Mouse (Mus musculus) intestine, embryonic 15.5 days (tissue): ENCODE results near the gene Trib2. TPM values are rescaled to one million over a fixed set of nuclear protein-coding genes. Genes with fewer than 3 reads are reported as not detected.

Experiments used
- ATAC-seq: fragments of 200-750 bp; cut with Nextera tagmentation; 2 replicates; pipeline ENCODE4 v1.8.0; 2017; ENCODE audit warnings: moderate TSS enrichment, moderate library complexity
- H3K27ac ChIP-seq: fragments of 300-500 bp; sonication (generic); 2 replicates; pipeline ENCODE4 v1.5.1; 2015; ENCODE audit warnings: mild to moderate bottlenecking, inconsistent platforms
- H3K27me3 ChIP-seq: fragments of 300-500 bp; sonication (generic); replicated peaks from 2 replicates; pipeline ENCODE4 v1.6.1; 2015; ENCODE audit warnings: inconsistent platforms
- H3K36me3 ChIP-seq: fragments of 300-500 bp; sonication (generic); 2 replicates; pipeline ENCODE4 v1.6.1; 2015; ENCODE audit warnings: inconsistent platforms
- H3K4me1 ChIP-seq: fragments of 300-500 bp; sonication (generic); replicated peaks from 2 replicates; pipeline ENCODE4 v1.6.1; 2015; ENCODE audit warnings: inconsistent platforms
- H3K4me2 ChIP-seq: fragments of 300-500 bp; sonication (generic); replicated peaks from 2 replicates; pipeline ENCODE4 v1.6.1; 2015; ENCODE audit warnings: mild to moderate bottlenecking, inconsistent platforms
- H3K4me3 ChIP-seq: fragments of 300-500 bp; sonication (generic); replicated peaks from 2 replicates; pipeline ENCODE4 v1.5.1; 2015; ENCODE audit warnings: inconsistent platforms
- H3K9ac ChIP-seq: fragments of 300-500 bp; sonication (generic); 2 replicates; pipeline ENCODE4 v1.6.1; 2015; ENCODE audit warnings: inconsistent platforms
- H3K9me3 ChIP-seq: fragments of 300-500 bp; sonication (generic); 2 replicates; pipeline ENCODE4 v1.6.1; 2016; ENCODE audit warnings: inconsistent platforms
- WGBS: fragments of 180-500 bp; shearing (Covaris S2); methylation state at CpG from one replicate; pipeline ENCODE4 v1.1.7; 2015; 5-methylcytosine and 5-hydroxymethylcytosine counted together
- polyA plus RNA-seq: library from polyadenylated mRNA; unstranded; fragments of >200 nt; fragmentation: Nextera tagmentation; extraction: Ambion mirVana; gene quantifications from 2 replicates; pipeline ENCODE4 v1.2.1, GENCODE M21; 2015

Gene Trib2
- polyA plus RNA-seq, 1 experiment from 2014 or later: 21.1 TPM

- no peaks in the 10 kb centered on the region for H3K9me3 ChIP-seq
- no peak overlapping the region for H3K27ac ChIP-seq
- H3K4me2 ChIP-seq: no peak overlapping the region
- no peak overlapping the region for H3K4me3 ChIP-seq
- no peaks in the 10 kb centered on the region for H3K4me1 ChIP-seq
- no peak overlapping the region for H3K9ac ChIP-seq
- WGBS: 93% methylated on average over 3 of the region's 3 CpGs
- no peaks in the 10 kb centered on the region for H3K27me3 ChIP-seq
- ATAC-seq: no peak
- no peaks in the 10 kb centered on the region for H3K36me3 ChIP-seq
Measured at GRCm38 (mm10) chr12:15831941-15832673, 15.4 kb upstream of the Trib2 start.

GRCm38 (mm10) chr12:15830750-15831149, 14.0 kb upstream of the Trib2 start:
- Histone ChIP-seq H3K9me3 (no peaks in the 10 kb centered on the region), H3K27me3 (no peaks in the 10 kb centered on the region), H3K36me3 (no peaks in the 10 kb centered on the region), H3K4me1 (no peaks in the 10 kb centered on the region), H3K27ac (no peak overlapping the region), H3K9ac (no peak overlapping the region), H3K4me3 (no peak overlapping the region), H3K4me2 (no peak overlapping the region)
- no peak for ATAC-seq
- WGBS: 89% methylated on average over 3 of the region's 3 CpGs

GRCm38 (mm10) chr12:15828815-15829398, 12.2 kb upstream of the Trib2 start:
- no peak overlapping the region for H3K4me2 ChIP-seq
- no peak overlapping the region for H3K27ac ChIP-seq
- no peak overlapping the region for H3K4me3 ChIP-seq
- no peak overlapping the region for H3K9ac ChIP-seq
- no peaks in the 10 kb centered on the region for H3K4me1 ChIP-seq
- no peaks in the 10 kb centered on the region for H3K9me3 ChIP-seq
- WGBS: 50% methylated on average over 2 of the region's 2 CpGs
- ATAC-seq: no peak
- no peaks in the 10 kb centered on the region for H3K27me3 ChIP-seq
- H3K36me3 ChIP-seq: no peaks in the 10 kb centered on the region

DNA sequence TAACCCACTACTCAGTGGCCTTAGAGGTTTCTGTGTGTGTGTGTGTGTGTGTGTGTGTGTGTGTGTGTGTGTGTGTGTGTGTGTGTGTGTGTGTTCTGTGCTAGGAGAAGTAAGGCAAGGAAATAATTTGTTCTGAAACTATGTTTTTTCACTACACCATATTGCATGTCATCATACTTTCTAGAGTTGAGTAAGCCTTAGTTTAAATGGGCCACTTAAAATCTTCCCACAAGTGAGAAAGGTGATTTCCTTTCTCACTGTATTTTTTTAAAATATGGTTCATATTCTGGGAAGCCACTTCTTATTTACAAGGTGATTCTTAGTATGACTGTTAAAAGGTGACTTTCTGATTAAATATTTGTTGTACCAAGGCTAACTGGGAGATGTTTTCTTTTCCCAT, 4.3 kb upstream of the Trib2 start:
- Histone ChIP-seq H3K9me3 (no peaks in the 10 kb centered on the region), H3K36me3 (no peaks in the 10 kb centered on the region), H3K27ac (no peak overlapping the region), H3K27me3 (no peaks in the 10 kb centered on the region), H3K9ac (no peak overlapping the region), H3K4me1 (peaks cover 3% of the 10 kb centered on the region; the same call in 1 of the 2 replicates), H3K4me2 (no peak overlapping the region), H3K4me3 (no peak overlapping the region)
- no peak for ATAC-seq

GRCm38 (mm10) chr12:15817365-15817764, 643 bp upstream of the Trib2 start:
- Histone ChIP-seq H3K27ac (peak overlapping the region; percentile 76), H3K9me3 (no peaks in the 10 kb centered on the region), H3K27me3 (no peaks in the 10 kb centered on the region), H3K9ac (peak overlapping the region; percentile 73), H3K36me3 (no peaks in the 10 kb centered on the region), H3K4me2 (peak overlapping the region; percentile 83), H3K4me1 (peaks cover 5% of the 10 kb centered on the region; the same call in 1 of the 2 replicates), H3K4me3 (peak overlapping the region; percentile 60)
- 19% methylated on average over 4 of the region's 4 CpGs for WGBS
- ATAC-seq: no peak

- peak; percentile 37 for ATAC-seq
- H3K9ac ChIP-seq: peak overlapping the region; percentile 73
- H3K27ac ChIP-seq: peak overlapping the region; percentile 76
- H3K4me3 ChIP-seq: peak overlapping the region; percentile 60
- H3K9me3 ChIP-seq: no peaks in the 10 kb centered on the region
- H3K27me3 ChIP-seq: no peaks in the 10 kb centered on the region
- 1% methylated on average over 23 of the region's 23 CpGs for WGBS
- peaks cover 11% of the 10 kb centered on the region for H3K4me1 ChIP-seq
- no peaks in the 10 kb centered on the region for H3K36me3 ChIP-seq
- peak overlapping the region; percentile 83 for H3K4me2 ChIP-seq
Measured at GRCm38 (mm10) chr12:15816254-15816605, 492 bp downstream of the Trib2 start.

- peak overlapping the region; percentile 60 for H3K4me3 ChIP-seq
- H3K27ac ChIP-seq: peak overlapping the region; percentile 76
- ATAC-seq: peak; percentile 52
- under 1% methylated on average over 49 of the region's 49 CpGs for WGBS
- H3K4me2 ChIP-seq: peak overlapping the region; percentile 83
- H3K36me3 ChIP-seq: no peaks in the 10 kb centered on the region
- H3K27me3 ChIP-seq: no peaks in the 10 kb centered on the region
- no peaks in the 10 kb centered on the region for H3K9me3 ChIP-seq
- peak overlapping the region; percentile 73 for H3K9ac ChIP-seq
- H3K4me1 ChIP-seq: peaks cover 14% of the 10 kb centered on the region
Measured at GRCm38 (mm10) chr12:15815576-15816253, 1.0 kb downstream of the Trib2 start.

DNA sequence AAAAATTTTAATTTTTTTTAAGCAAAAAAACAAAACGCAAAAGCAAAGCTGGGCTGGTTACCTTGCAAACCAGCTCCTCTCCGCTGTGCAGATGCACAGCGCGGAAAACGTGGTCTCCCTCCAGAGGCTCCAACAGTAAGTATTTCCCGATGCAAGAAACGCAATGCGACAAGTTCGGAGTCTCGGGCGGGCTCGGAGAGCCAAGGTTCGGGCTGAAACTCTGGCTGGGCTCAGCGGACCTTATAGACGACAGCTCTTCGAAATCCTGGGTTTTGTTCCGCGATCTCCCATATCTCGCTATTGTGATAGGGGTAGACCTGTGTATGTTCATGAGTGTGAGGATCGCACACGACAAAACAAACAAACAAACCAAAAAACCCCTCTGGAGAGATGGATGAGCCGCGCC, 1.5 kb downstream of the Trib2 start:
- no peaks in the 10 kb centered on the region for H3K36me3 ChIP-seq
- no peaks in the 10 kb centered on the region for H3K27me3 ChIP-seq
- H3K27ac ChIP-seq: peak overlapping the region; percentile 76
- H3K4me3 ChIP-seq: peak overlapping the region; percentile 60
- peak overlapping the region; percentile 73 for H3K9ac ChIP-seq
- peak; percentile 3; the same call in 1 of the 2 replicates for ATAC-seq
- H3K9me3 ChIP-seq: no peaks in the 10 kb centered on the region
- peak overlapping the region; percentile 83 for H3K4me2 ChIP-seq
- under 1% methylated on average over 23 of the region's 23 CpGs for WGBS
- H3K4me1 ChIP-seq: peaks cover 14% of the 10 kb centered on the region

GRCm38 (mm10) chr12:15814249-15815081, 2.3 kb downstream of the Trib2 start:
- no peaks in the 10 kb centered on the region for H3K27me3 ChIP-seq
- H3K9me3 ChIP-seq: no peaks in the 10 kb centered on the region
- H3K9ac ChIP-seq: peak overlapping the region; percentile 73
- H3K4me2 ChIP-seq: peak overlapping the region; percentile 83
- peak overlapping the region; percentile 60 for H3K4me3 ChIP-seq
- H3K4me1 ChIP-seq: peaks cover 14% of the 10 kb centered on the region
- ATAC-seq: no peak
- 2% methylated on average over 32 of the region's 32 CpGs for WGBS
- H3K27ac ChIP-seq: peak overlapping the region; percentile 76
- H3K36me3 ChIP-seq: no peaks in the 10 kb centered on the region

DNA sequence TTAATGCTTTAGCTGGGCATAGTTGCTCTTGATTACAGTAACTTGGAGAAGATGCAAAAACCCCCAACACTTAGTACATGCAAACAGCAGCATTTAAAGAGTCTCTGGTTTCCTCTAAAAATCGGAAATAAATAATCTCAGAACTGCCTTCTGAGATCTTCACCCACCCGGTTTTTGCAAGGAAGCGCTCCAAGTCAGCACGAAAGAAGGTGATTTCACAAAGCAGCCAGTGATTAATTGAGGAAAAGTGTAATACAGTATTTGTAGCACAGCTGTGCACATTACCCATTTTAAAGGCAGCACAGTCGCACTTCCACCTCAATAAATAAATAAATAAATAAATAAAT, 2.9 kb downstream of the Trib2 start:
- Histone ChIP-seq H3K9ac (peak overlapping the region; percentile 23), H3K4me2 (peak overlapping the region; percentile 83), H3K27ac (no peak overlapping the region), H3K27me3 (no peaks in the 10 kb centered on the region), H3K4me3 (peak overlapping the region; percentile 60), H3K9me3 (no peaks in the 10 kb centered on the region), H3K4me1 (peaks cover 14% of the 10 kb centered on the region), H3K36me3 (no peaks in the 10 kb centered on the region)
- 13% methylated on average over 5 of the region's 5 CpGs for WGBS
- no peak for ATAC-seq

GRCm38 (mm10) chr12:15813133-15813818, 3.4 kb downstream of the Trib2 start:
- peak overlapping the region; percentile 60 for H3K4me3 ChIP-seq
- 0 out of 2 replicates have a peak overlapping the region, but pooled peaks have one; percentile 9 for H3K27ac ChIP-seq
- no peaks in the 10 kb centered on the region for H3K27me3 ChIP-seq
- 28% methylated on average over 12 of the region's 12 CpGs for WGBS
- no peaks in the 10 kb centered on the region for H3K36me3 ChIP-seq
- peaks cover 14% of the 10 kb centered on the region for H3K4me1 ChIP-seq
- ATAC-seq: no peak
- H3K4me2 ChIP-seq: peak overlapping the region; percentile 83
- H3K9me3 ChIP-seq: no peaks in the 10 kb centered on the region
- H3K9ac ChIP-seq: peak overlapping the region; percentile 23
